Mouse (Mus musculus): ENCODE measurements around the gene Srm.

Srm gene

DNA sequence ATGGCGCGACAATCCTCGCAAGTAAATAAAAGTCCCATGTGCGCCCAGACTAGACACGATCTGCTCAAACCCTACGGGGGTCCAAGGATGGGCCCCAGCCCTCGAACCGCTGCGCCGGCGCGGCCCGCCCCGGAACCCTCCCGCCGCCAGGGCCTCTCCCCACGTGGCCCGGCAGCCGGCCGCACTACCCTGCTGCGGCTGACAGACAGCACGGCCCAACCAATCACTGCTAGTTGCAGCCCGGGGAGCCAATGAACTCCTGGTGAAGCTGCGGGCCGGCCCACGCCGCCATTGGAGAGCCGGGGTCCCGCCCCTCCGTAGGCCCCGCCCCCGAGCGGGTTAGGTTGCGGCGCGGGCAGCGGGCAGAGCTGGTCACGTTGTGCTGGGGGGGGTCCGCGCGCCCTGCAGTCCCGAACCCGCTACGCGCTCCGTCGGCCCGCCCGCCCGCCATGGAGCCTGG is at the start of gene Srm:
Gene Srm (plus strand): TSS at position 333 of the 460 bp plus-strand sequence.
- peak; percentile 90 for DNase-seq (ENCODE audit: low read depth)

DNA sequence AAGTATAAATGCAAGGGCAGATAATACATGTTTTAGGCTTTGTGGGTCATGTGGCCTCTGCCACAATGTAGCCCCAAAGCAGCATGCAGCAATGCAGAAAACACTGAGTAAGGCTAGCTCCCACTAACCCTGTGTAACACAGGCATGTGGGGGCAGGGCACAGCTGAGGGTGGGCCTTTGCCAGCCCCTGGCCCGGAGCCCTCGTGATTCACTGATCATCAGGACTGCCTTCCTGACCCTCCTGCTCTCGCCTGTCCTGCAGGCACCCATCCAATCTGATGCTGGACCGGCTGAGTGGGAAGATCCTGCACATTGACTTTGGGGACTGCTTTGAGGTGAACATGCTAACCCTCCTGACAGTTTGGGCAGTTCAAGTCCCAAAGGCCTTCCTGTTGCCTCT is 42.2 kb upstream of the Srm start:
- DNase-seq (ENCODE audit: low read depth), result no peak

DNA sequence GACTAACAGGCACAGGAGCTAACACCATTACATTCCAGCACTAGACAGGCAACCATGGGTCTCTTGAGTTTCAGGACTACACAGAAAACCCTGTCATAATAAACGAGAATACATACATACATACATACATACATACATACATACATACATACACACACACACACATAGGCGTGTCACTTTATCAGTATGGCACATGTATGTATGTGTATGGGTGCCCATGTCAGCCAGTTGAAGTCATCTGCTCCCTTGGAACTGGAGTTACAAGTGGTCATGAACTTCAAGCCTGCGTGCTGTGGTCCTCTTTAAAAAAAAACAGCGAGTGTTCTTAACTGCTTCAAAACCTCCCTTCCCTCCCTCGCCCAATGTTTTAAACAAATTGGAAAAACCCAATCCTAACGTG is 33.5 kb upstream of the Srm start:
- no peak for DNase-seq (ENCODE audit: low read depth)

DNA sequence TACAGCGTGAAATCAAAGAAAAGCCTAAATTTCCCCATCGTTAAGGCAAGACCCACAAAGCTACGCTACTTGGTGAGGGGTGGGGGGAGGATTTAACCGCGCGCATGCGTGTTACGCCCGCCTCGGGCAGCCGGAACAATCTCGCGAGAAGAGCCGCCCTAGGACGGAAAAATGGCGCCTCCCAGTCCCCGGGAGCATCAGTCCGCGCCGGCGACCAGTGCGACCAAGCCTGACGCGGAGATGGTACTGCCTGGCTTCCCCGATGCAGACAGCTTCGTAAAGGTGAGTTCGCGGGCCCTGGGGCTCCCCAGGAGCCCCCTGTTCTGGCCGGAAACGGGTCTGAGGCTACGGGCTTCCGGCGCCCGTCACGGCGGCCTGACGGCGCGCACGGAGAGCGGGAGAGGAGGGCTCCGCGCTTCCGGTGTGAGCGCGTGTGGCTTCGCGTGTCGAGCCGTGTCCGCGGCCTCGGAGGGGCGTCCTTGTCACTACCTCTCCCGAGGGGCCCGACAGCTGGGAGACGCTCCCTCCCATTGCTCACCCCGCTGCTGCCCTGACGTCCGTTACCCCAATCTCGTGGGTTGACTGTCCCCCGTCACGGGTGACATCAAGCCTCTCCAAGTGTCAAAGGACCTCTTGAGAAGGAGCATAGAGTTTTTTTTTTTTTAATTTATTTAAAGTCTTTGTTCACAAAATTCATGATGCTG is 32.9 kb upstream of the Srm start, which contains the start of gene Exosc10:
Gene Exosc10 (plus strand): TSS at position 133 of the 704 bp plus-strand sequence.
- DNase-seq (ENCODE audit: low read depth), result peak; percentile 60

DNA sequence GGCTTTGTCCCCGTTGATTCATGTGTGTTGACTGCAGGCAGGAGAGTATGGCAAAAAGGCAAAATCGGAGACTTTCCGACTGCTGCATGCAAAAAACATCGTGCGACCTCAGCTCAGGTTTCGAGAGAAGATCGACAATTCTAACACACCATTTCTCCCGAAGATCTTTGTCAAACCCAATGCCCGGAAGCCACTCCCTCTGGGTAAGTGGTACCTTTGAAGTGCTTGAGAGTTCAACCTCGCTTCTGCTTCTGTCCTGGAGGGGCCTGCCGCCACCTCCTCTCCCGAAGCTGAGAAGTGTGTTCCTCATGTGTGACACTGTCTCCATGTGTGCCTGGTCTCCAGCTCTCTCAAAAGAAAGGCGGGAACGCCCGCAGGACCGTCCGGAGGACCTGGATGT is 28.6 kb upstream of the Srm start:
- DNase-seq (ENCODE audit: low read depth), result no peak

DNA sequence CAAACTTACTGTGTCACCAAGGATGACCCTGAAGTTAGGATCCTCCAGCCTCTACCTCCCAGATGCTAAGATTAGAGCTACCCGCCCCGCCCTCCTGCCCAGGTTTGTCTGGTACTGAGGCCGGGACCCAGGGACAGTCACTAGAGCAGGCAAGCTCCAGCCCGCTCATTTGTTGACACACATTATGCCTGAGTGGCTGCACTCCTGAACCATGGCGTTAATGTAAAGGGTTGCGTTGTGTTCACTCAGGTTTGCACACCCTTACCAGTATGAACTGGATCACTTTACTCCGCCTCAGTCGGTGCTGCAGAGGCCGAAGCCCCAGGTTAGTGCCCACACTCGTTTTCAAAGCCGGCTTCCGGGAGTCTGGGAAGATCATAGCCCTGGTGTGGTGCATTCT is 27.7 kb upstream of the Srm start:
- no peak for DNase-seq (ENCODE audit: low read depth)

DNA sequence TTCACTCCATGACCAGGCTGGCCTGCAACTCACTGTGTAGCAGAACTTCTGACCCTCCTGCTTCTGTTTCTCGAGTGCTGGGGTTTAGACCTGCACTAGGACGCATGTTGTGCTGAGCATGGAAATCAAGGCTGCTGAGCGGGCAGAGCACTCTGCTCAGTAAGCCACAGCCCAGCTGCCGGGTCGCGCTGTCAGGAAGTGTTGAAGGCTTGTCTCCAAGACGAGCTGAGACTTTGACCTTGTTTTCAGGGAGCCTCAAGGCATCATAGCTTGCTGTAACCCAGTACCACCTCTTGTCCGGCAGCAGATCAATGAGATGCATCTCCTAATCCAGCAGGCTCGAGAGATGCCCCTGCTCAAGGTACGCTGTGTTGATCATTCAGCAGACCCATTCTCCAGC is 21.2 kb upstream of the Srm start:
- no peak for DNase-seq (ENCODE audit: low read depth)

DNA sequence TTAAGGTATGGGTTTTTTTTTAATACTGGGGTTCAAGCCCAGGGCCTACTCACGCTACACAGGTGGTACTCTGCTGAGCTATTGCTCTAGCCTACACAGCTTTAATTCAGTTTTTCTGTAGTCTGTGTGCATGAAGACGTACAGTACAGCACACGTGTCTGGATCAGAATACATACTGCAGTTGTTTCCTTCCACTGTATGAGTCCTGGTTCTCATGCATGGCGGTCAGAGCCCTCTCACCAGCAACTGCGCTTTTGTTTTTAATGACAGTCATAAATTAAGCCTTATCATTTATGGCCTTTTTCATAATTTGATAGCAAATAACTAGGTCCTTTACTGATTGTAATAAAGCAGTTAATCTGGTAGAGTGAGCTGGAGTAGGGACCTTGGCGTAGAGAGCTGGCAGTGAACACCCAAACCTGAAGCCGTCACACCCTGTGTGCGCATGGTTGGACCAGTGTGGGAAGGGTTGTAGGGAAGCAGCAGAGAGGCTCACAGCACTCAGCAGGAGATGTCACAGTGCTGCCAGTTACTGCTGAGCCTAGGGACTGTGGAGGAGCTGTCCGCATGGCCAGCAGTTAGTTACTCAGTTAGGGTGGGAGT is 20.5 kb upstream of the Srm start:
- no peak for DNase-seq (ENCODE audit: low read depth)

DNA sequence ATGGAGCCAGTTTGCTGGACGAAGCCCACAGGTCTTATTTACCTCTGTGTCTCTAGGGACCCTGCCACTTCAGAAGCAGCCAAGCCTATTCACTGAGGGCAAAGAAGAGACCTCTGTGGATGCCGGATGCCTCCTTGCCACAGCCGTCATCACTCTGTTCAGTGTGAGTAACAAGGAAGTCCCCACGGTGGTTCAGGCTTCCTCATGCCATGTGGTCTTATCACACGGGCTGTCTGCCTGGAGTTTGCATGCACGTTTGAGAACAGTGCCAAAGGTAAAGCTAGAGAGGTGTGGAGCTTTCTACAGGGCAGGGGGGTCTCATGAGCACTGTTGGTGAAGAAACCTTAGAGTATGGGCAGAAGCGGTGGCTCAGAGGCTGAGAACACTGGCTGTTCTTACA is 18.1 kb upstream of the Srm start:
- no peak for DNase-seq (ENCODE audit: low read depth)

DNA sequence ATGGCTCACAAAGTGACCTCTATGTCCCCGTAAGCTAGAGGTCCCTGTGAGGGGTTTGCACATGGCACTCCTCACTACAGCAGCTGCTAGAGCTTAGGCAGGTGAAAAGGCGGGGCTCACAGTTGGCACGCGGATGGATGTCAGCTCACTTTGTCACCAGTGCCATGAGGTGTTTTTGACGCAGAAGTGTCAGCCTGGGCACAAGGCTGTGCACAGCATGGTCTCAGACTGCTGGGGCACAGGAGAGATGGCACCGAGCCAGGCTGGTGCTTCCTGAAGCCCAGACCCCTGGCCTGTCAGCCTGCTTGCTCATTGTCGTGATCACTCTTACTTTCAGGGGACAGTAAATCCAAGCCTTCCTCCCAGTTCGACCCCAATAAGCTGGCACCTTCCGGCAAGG is 10.5 kb upstream of the Srm start:
- no peak for DNase-seq (ENCODE audit: low read depth)

DNA sequence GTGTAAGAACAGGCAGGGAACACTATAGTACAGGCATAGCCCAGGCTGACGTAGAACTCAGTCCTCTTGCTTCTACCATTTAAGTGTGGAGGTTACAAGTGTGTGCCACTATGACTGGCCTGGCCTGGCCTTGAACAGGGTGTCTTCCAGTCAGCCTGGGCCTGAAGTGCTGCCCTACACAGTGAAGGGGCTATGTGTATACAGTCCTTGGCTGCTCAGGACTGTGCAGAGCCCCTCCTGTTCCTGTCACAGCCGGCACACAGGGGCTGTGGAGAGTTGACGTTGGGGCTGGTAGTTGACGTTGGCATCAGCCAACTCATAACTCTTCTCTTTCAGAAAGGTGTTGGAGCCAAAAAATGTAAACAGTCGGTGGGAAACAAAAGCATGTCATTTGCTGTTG is 9.9 kb upstream of the Srm start:
- no peak for DNase-seq (ENCODE audit: low read depth)

DNA sequence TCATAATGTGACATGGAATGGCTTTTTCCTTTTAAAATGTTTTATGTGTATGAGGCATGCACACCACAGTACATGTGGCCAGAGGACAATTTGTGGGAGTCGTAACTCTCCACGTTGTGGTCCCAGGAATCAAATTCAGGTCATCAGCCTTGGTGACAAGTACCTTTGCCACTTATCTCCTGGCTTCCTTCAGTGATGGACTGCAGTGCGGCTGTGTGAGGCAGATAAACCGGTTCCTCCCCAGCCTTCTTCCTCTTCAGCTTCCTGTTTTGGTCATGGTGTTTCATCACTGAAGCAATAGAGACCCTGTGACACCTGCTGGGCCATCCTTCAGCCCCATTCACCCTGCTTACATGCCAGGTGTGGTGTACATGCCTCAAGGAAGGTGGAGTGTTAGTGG is 8.0 kb upstream of the Srm start:
- peak; percentile 56 for DNase-seq (ENCODE audit: low read depth)

DNA sequence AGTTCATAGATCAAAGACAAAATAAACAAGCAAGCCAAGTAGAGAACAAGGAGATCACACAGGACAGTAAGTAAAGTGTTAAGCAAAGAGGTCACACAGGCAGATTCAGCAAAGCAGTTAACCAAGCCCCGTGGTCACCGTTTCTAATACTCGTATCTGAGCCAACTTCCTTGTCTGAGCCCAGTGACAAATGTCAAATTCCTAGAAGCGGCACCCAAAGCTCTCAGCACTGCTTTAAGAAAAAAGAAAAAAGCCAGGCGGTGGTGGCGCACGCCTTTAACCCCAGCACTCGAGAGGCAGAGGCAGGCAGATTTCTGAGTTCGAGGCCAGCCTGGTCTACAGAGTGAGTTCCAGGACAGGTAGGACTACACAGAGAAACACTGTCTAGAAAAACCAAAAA is 4.7 kb upstream of the Srm start:
- no peak for DNase-seq (ENCODE audit: low read depth)

DNA sequence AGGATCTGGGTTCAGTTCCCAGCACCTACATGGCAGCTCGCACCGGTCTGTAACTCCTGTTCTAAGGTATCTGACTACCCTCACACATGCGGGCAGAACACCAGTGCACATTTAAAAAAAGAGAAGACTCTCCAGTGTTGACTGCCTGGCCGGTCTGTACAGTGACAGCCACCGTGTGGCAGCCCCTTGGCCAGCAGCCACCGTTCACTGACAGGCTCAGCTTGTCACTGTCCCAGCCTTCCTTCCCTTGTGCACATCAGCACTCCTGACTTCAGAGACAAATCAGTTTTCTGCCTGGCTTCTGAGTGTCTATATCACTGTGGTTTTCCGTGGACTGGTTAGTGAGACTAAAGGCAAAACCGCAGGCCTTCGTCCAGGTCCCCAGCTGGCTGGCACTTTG is 2.5 kb upstream of the Srm start:
- no peak for DNase-seq (ENCODE audit: low read depth)

DNA sequence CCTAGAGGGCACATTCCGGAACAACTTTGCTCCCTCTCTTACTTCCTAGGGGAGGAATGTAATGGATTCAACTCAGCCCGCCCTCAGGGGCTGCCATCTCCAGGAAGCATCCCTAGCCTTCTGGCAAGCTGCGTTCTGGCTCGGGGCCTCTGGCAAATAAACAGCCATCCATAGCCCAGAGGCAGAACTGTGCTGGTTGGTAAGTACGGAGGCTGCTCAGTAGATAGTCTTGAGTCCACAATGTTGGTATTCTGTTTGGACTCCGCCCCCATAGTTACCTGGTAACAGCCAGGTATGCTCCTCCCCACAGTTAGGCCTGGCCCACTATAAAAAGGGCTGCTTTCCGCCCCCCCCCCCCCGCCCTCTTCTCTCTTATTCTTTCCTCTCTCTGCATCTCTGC is 1.7 kb upstream of the Srm start:
- no peak for DNase-seq (ENCODE audit: low read depth)

DNA sequence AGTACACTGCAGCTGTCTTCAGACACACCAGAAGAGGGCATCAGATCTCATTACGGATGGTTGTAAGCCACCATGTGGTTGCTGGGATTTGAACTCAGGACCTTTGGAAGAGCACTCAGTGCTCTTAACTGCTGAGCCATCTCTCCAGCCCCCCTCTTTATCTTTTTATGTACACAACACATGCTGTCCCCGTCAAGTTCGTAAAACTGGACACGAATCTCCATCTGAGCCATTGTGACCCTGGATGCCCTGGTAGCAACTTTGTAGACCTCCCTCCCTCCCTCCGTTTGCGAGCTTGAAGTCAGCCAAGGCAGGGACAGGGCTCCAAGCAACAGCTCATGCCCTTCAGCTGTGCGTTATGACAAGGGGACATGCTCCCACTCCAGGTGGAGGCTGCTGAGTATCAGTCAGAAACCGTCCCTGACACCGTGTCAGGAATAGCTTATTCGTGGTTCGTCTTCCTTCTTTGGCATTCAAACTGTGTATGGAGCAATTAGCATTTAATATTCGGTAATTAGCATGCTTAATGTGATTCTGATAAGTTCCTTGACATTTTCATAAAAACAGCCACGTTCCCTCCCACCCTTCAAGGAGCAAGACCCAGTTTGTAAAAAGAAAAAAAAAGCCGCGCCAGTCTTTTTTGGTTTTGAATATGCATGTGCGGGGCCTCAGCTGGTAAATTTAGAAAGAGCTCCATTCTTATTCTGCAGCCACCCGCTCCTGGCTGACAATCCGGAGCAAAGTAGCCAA is 707 bp upstream of the Srm start:
- no peak for DNase-seq (ENCODE audit: low read depth)

DNA sequence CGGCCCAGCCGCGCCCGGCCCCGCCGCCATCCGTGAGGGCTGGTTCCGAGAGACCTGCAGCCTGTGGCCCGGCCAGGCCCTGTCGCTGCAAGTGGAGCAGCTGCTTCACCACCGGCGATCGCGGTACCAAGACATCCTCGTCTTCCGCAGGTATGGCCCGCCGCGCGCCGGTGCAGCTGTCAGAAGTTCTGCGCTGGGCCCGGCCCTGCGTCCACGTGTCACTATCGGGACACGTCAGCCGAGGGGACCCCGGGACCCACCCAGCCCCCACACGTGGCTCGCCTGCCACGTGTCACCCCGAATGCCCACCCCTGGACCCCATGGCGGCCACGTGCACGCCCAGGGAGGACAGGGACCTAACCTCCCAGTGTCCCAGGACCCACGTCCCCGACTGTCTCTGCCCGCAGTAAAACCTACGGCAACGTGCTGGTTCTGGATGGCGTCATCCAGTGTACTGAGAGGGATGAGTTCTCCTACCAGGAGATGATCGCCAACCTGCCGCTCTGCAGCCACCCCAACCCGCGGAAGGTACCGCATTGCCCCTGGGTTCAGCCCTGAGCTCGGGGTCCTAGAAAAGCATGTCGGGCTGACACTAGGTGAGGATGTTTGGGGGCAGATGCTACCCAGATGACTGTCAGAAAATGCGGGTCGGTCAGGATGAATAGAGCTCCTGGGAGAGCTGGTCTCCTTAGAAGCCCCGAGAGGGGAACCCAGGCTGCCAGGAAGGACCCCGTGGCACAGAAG is 506 bp downstream of the Srm start:
- DNase-seq (ENCODE audit: low read depth), result no peak

DNA sequence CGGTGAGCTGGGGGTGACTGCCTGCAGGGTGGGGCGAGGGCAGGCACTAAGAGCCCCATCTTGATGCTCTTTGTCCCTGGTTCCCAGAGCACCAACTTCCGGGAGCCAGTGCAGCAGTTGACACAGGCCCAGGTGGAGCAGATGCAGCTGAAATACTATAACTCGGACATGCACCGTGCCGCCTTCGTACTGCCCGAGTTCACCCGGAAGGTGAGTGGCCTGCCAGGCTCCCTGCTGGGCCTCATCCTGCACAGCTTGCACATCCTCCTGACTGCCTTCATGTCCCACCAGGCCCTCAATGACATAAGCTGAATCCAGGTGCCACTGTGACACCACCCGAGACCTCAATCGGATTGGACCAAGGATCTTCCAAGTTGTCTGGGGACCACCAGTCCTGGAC is 2.7 kb downstream of the Srm start:
- no peak for DNase-seq (ENCODE audit: low read depth)

DNA sequence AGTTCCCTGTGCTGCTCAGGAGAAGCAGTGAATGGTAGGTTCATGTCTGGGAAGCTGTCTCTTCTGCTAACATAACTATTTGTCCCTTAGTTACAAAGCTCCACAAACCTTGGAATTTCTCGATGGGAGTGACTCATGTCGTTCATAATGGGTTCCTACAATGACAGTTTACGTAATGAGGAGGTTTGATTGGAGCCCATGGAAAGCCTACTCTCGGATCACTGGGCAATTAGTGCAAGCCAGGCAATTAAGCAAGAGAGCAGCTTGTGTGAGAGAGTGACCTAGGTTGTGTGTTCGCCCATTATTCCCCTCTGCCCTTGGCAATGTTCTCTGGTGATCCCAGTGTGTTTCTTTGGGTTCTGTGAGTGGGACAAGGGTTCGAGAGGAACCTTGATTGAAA is 4.6 kb downstream of the Srm start:
- no peak for DNase-seq (ENCODE audit: low read depth)

DNA sequence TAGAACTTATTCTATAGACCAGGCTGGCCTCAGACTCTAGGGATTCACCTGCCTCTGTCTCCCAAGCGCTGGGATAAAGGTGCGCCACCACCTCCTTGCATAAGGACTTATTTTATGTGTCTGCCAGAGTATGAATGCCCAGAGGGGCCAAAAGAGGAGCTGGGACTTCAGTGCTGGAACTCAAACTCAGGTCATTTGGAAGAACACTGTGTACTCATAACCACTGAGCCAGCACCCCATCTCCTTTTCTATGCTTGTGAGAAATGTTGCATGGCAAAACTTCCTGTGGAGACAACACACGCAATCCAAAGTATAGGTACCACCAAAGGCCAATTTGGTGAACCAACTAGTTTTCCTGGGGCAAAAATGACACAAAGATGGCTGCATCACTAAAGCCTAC is 5.4 kb downstream of the Srm start:
- DNase-seq (ENCODE audit: low read depth), result no peak

DNA sequence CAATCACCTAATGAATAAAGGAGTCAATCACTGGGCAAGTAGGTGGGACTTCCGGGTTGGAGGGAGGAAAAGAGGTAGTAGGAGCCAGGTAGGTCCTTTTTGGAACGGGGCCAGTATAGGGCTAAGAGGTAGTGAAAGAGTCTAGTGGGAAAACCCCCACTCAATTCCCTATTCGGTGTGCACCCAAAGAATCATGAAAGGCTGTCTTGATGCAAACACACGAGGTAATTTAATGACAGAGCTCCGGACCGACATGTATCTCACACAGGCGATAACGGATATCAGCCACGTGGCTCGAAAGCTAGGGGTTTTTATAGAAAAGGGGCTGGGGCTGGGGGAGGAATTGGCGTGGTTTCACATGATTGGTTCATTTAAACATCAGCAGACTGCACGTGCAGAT is 7.5 kb downstream of the Srm start:
- no peak for DNase-seq (ENCODE audit: low read depth)

DNA sequence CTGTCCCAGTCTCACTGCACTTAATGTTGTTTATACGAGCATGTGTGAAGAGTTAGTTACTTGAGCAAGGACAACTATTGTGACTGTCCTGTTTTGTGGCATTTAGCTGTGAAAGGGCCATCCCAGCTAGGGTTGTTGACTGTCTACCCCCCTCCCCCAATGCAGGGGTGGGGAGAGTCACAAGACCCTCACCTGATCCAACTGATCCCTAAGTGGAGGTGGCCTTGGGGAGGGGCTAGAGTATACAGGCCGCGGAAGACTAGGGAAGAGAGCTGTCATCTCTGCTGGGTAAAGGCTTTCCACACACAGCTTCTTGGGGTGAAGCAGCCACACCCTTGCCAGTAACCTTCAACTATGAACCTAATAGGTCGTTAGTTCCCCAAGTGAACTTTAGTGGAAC is 9.0 kb downstream of the Srm start:
- no peak for DNase-seq (ENCODE audit: low read depth)

DNA sequence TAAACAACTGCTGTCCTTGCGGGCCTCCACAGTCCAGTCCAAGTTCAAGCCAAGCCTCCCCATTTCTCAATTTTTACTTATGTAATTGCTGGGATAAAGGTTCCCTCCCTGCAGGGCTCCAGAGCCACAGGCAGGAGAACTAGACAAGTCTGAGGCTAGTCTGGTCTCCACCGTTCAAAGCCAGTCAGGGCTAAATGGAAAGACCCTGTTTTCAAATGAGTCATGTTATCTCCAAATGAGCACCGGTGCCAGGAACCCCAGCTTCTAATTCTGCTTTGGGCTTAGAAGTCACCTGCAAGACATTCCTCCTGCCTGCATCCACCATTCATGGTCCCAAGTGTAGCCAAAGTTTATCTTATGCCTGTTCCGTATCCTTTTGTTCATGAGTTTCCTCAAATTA is 10.6 kb downstream of the Srm start:
- no peak for DNase-seq (ENCODE audit: low read depth)

Measured in c-Kit-positive CD71-negative TER-119-negative erythroid progenitor cells, embryonic 14.5 days (primary cell).